Mouse (Mus musculus) C2C12 (cell line): ENCODE data around the gene Bend4. TPM values are rescaled to one million over a fixed set of nuclear protein-coding genes. Genes with fewer than 3 reads are reported as not detected.

Experiments
- H3K27me3 ChIP-seq: one replicate; pipeline ENCODE4 v1.6.1; 2011; ENCODE audit not compliant: control insufficient read depth, insufficient read depth, insufficient read length
- H3K36me3 ChIP-seq: one replicate; pipeline ENCODE4 v1.6.1; 2011; ENCODE audit not compliant: control insufficient read depth, insufficient read depth
- H3K4me3 ChIP-seq: one replicate; pipeline ENCODE4 v1.5.1; 2011; ENCODE audit warnings: mild to moderate bottlenecking, control low read depth; ENCODE audit not compliant: poor library complexity, insufficient read depth, severe bottlenecking
- H3K79me2 ChIP-seq: one replicate; pipeline ENCODE4 v1.6.1; 2011; ENCODE audit not compliant: control insufficient read depth, insufficient read depth
- H3K79me3 ChIP-seq: one replicate; pipeline ENCODE4 v1.6.1; 2011; ENCODE audit warnings: low read depth, control low read depth
- H3ac ChIP-seq: one replicate; pipeline ENCODE3; 2011; ENCODE audit warnings: low read depth; ENCODE audit not compliant: control insufficient read depth, insufficient read length
- CEBPB ChIP-seq: IDR thresholded peaks from one replicate; pipeline ENCODE4 v1.6.1; 2011; ENCODE audit warnings: low read depth, mild to moderate bottlenecking, control low read depth, moderate library complexity
- CTCF ChIP-seq: IDR thresholded peaks from one replicate; pipeline ENCODE4 v1.5.1; 2011; ENCODE audit not compliant: control insufficient read depth, insufficient read depth, insufficient read length
- FOSL1 ChIP-seq: IDR thresholded peaks from one replicate; pipeline ENCODE4 v1.8.0; 2011; ENCODE audit warnings: mild to moderate bottlenecking, low read length; ENCODE audit not compliant: poor library complexity, insufficient read depth, severe bottlenecking
- MAX ChIP-seq: IDR thresholded peaks from one replicate; pipeline ENCODE4 v1.6.1; 2011; ENCODE audit warnings: mild to moderate bottlenecking, control low read depth
- MYOD1 ChIP-seq: IDR thresholded peaks from one replicate; pipeline ENCODE4 v1.6.1; 2011; ENCODE audit warnings: low read depth; ENCODE audit not compliant: control insufficient read depth, insufficient read length
- MYOG ChIP-seq: IDR thresholded peaks from one replicate; pipeline ENCODE4 v1.6.1; 2011; ENCODE audit not compliant: control insufficient read depth, insufficient read length; ENCODE audit errors: extremely low read depth
- USF1 ChIP-seq: IDR thresholded peaks from one replicate; pipeline ENCODE4 v1.6.1; 2011; ENCODE audit warnings: low read depth, mild to moderate bottlenecking, control low read depth, moderate library complexity
- polyA plus RNA-seq: library from polyadenylated mRNA; unstranded; fragments of >200 nt; fragmentation: generic; extraction: Trizol; gene quantifications from one replicate; pipeline ENCODE4 v1.2.1, GENCODE M21; 2012; ENCODE audit warnings: missing spikeins

Gene Bend4
- polyA plus RNA-seq, 1 experiment: 0.01 TPM

DNA sequence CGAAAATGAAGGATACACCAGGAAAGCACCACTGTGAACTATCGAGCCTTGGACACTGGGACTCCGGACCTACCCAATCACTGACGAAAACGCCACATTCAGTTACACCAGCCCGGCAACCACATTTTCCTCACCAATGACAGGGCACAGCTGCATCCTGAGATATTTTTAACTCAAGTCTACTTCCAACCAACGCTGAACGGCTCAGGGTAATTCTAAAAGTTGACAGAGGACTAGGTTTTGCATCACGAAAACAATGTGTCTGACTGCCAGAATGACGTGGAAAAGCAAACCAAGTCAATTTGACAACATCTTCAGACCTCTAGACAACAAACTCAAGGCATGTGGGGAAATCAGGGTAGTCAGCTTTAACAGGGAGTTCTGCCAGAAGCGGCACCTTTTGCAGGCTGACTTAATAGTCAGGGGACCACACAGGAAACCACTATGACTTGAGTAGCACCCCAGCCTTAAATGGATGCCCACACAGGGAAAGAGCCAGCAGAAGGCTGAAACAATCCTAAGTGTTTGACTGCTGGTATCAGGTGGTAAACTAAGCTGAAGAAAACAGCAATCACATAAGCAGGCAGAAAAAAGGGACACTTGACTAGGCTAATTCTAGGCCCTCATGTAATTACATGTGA lies 32.8 kb downstream of the Bend4 start:
- TF ChIP-seq USF1 (no peak), MAX (no peak), FOSL1 (no peak), CEBPB (no peak), MYOG (no peak), MYOD1 (no peak), CTCF (no peak)
- no peaks in the 10 kb centered on the region for H3K79me2 ChIP-seq
- no peak overlapping the region for H3ac ChIP-seq
- no peak overlapping the region for H3K4me3 ChIP-seq
- H3K79me3 ChIP-seq: no peaks in the 10 kb centered on the region
- H3K36me3 ChIP-seq: no peaks in the 10 kb centered on the region
- peaks cover 6% of the 10 kb centered on the region for H3K27me3 ChIP-seq

DNA sequence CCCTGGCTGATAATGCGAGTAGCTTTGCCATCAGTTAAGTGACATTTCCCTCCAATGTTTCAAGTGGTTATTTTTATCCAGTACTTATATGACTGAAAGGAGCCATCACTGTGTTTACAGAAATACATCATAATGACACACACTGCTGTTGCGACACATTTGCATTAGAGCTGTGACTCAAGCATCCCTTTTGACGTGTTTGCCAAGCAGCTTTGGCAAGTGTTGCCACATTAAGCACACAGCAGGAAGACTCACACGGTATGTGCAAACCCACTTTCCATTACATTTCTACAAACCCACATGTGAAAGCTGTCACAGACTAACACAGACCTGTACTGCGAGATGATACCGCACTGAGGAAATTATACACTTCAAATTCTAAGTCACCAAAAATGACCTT lies 34.2 kb downstream of the Bend4 start:
- no peaks in the 10 kb centered on the region for H3K27me3 ChIP-seq
- H3ac ChIP-seq: no peak overlapping the region
- no peaks in the 10 kb centered on the region for H3K79me3 ChIP-seq
- no peak overlapping the region for H3K4me3 ChIP-seq
- H3K79me2 ChIP-seq: no peaks in the 10 kb centered on the region
- H3K36me3 ChIP-seq: no peaks in the 10 kb centered on the region
- TF ChIP-seq MAX (no peak), CEBPB (peak; percentile 82)

DNA sequence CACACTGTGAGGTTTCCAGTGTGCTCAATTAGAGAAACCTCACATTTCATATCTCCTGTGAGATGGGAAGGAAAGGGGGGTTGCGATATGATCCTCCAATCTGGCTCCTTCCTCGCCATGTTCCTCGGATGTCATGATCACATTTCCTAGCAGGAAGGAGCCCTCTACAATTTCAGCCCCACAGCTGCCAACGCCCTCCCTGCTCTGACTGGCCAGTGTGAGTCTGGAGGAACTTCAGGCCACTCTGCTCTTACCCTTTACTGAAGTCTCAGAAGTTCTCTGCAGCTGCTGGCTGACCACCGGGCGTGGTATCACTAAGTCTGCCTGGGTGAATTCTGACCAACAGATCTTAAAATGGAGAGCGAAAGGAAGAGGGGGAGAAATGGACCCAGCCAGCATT lies 45.6 kb downstream of the Bend4 start:
- Histone ChIP-seq H3K36me3 (no peaks in the 10 kb centered on the region), H3K79me3 (no peaks in the 10 kb centered on the region), H3ac (no peak overlapping the region), H3K27me3 (peaks cover 4% of the 10 kb centered on the region), H3K4me3 (no peak overlapping the region), H3K79me2 (no peaks in the 10 kb centered on the region)
- TF ChIP-seq USF1: no peak
- TF ChIP-seq MAX: no peak
- TF ChIP-seq FOSL1: no peak
- no peak for TF ChIP-seq CTCF
- TF ChIP-seq MYOG: no peak
- TF ChIP-seq MYOD1: no peak
- TF ChIP-seq CEBPB: no peak

DNA sequence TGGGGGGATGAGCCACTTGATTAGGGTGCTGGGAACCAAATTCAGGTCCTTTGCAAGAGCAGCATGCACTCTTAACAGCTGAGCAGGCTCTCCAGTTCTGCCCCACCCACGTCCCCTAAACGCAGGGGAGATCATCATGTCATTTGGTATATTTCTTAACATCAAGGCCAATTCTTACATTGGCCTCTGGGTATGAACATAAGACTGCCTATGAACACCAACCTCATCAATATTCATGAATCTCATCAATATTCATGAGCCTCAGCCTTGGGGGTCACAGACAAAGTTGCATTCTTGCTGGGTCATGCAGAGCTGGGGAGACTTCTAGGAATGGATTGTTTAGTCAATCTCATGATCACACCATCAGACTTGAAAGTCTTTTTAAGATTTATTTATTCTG lies 46.4 kb downstream of the Bend4 start:
- Histone ChIP-seq H3K79me2 (no peaks in the 10 kb centered on the region), H3ac (no peak overlapping the region), H3K36me3 (no peaks in the 10 kb centered on the region), H3K27me3 (peaks cover 4% of the 10 kb centered on the region), H3K79me3 (no peaks in the 10 kb centered on the region), H3K4me3 (no peak overlapping the region)
- TF ChIP-seq MYOG: no peak
- no peak for TF ChIP-seq CEBPB
- no peak for TF ChIP-seq FOSL1
- no peak for TF ChIP-seq MAX
- TF ChIP-seq USF1: no peak
- TF ChIP-seq CTCF: no peak
- TF ChIP-seq MYOD1: no peak

DNA sequence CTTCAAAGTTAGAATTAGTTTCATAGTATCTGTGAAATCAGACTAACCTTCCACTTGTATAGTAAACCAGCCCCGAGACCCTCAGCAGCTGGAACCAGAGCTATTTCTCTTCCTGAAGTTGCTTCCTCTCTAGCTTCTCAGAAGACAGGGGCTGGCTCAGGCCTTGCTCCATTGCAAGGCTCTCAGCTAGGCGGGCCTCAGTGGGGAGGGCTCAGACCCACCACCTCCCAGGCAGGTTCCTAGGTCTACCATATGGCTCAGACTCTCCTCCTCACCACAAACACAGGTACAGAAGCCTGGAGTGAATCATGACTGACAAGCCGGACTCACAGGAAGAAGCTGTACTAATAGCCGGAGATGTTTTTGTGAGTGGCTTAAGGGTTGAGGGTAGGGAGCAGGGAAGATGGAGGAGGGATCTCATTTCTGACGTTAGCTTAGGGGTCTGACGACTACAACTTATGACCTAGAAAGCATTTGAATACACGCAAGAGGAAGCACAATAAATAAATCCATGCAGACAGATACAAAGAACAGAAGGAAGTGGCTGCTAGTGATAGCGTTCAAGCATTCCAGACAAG lies 51.0 kb downstream of the Bend4 start:
- Histone ChIP-seq H3K27me3 (peaks cover 4% of the 10 kb centered on the region), H3K4me3 (no peak overlapping the region), H3K79me2 (no peaks in the 10 kb centered on the region), H3K79me3 (no peaks in the 10 kb centered on the region), H3K36me3 (no peaks in the 10 kb centered on the region), H3ac (no peak overlapping the region)
- no peak for TF ChIP-seq CEBPB

DNA sequence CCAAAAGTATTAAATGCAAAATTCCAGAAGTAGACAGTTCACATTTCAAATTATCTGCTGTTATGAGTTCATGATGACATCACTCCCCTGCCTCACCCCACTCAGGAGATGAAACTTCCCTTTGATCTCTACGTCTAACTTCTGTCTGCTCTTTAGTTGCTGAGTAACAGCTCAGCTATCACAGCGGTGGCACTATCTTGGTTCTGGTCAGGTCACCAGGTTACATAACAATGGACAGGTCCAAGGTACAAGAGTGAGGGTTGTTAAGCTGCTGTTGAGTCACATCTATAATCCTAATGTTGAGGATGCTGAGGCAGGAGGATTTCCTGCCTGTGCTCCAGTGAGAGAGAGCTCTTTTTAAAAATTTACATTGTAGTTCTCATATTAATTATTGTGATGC lies 65.2 kb downstream of the Bend4 start:
- TF ChIP-seq MAX (no peak), CTCF (no peak), MYOD1 (no peak), USF1 (no peak), CEBPB (no peak), FOSL1 (no peak)
- Histone ChIP-seq H3K36me3 (no peaks in the 10 kb centered on the region), H3K4me3 (no peak overlapping the region), H3K79me3 (no peaks in the 10 kb centered on the region), H3ac (no peak overlapping the region), H3K27me3 (no peaks in the 10 kb centered on the region), H3K79me2 (no peaks in the 10 kb centered on the region)
